Comparison of ENCODE assay signal across 19 mouse cellular contexts in genomic region chr1:165195396-165195960, GRCm38 (mm10). TPM values are rescaled to one million over a fixed set of nuclear protein-coding genes. Genes with fewer than 3 reads are reported as not detected.
A peak's percentile ranks its signal among the peaks of the same experiment; 100 is the strongest.
DNase-seq lines count a peak whose midpoint lies in the region; ATAC-seq and TF ChIP-seq lines count a peak whose summit lies in the region.
"Had no signal": no experiment of that assay in that cellular context is flagged by ENCODE, and none has a peak within 500 bp of the region (broad histone marks: within the 10 kb centered on the region; RNA-seq: fewer than 3 reads in every experiment).

No protein-coding gene starts in this region.

- no peak overlapping the region for H3K9ac ChIP-seq in heart, embryonic 12.5 days
- no peak overlapping the region for H3K9ac ChIP-seq in intestine, embryonic 16.5 days (ENCODE audit: low read depth, low read length)
- H3K9ac ChIP-seq in kidney, embryonic 14.5 days (ENCODE audit: low read depth, low read length): no peak overlapping the region
- no peak overlapping the region for H3K9ac ChIP-seq in hindbrain, embryonic 11.5 days (ENCODE audit: low read depth, low read length)

- H3ac ChIP-seq in myocyte (ENCODE audit: control insufficient read depth, insufficient read length): no peak overlapping the region

- no peak overlapping the region for H3K4me3 ChIP-seq in heart, embryonic 12.5 days
- no peak overlapping the region for H3K4me3 ChIP-seq in intestine, embryonic 16.5 days (ENCODE audit: low read length)
- H3K4me3 ChIP-seq in myocyte: peak overlapping the region; percentile 46
- no peak overlapping the region for H3K4me3 ChIP-seq in kidney, embryonic 14.5 days (ENCODE audit: low read length)
- no peak overlapping the region for H3K4me3 ChIP-seq in hindbrain, embryonic 11.5 days (ENCODE audit: low read depth, low read length)

- H3K36me3 ChIP-seq in heart, embryonic 12.5 days: no peaks in the 10 kb centered on the region
- H3K36me3 ChIP-seq in intestine, embryonic 16.5 days (ENCODE audit: control insufficient read depth, insufficient read depth, low read length): no peaks in the 10 kb centered on the region
- H3K36me3 ChIP-seq in myocyte (ENCODE audit: control insufficient read depth, insufficient read depth): no peaks in the 10 kb centered on the region
- no peaks in the 10 kb centered on the region for H3K36me3 ChIP-seq in kidney, embryonic 14.5 days (ENCODE audit: control insufficient read depth, insufficient read depth, low read length)
- no peaks in the 10 kb centered on the region for H3K36me3 ChIP-seq in hindbrain, embryonic 11.5 days (ENCODE audit: control insufficient read depth, insufficient read depth, low read length)
- H3K36me3 ChIP-seq: limb, embryonic 12.5 days; neural tube, embryonic 13.5 days had no signal

- no peak overlapping the region; the same call in 1 of the 2 replicates for H3K4me2 ChIP-seq in heart, embryonic 12.5 days
- H3K4me2 ChIP-seq in intestine, embryonic 16.5 days (ENCODE audit: low read depth, low read length): no peak overlapping the region
- H3K4me2 ChIP-seq in myocyte (ENCODE audit: low read depth): peak overlapping the region; percentile 91
- no peak overlapping the region for H3K4me2 ChIP-seq in kidney, embryonic 14.5 days (replicated peaks; ENCODE audit: low read depth, low read length)
- no peak overlapping the region for H3K4me2 ChIP-seq in hindbrain, embryonic 11.5 days (replicated peaks; ENCODE audit: low read depth, low read length)

- no peak for ATAC-seq in heart, embryonic 12.5 days (ENCODE audit: insufficient number of reproducible peaks, low FRiP score)
- no peak for ATAC-seq in intestine, embryonic 16.5 days
- no peak for ATAC-seq in kidney, embryonic 14.5 days (ENCODE audit: low FRiP score, low TSS enrichment)
- no peak for ATAC-seq in hindbrain, embryonic 11.5 days (ENCODE audit: low FRiP score)

- no peaks in the 10 kb centered on the region for H3K9me3 ChIP-seq in heart, embryonic 12.5 days (replicated peaks)
- no peaks in the 10 kb centered on the region for H3K9me3 ChIP-seq in intestine, embryonic 16.5 days (ENCODE audit: control insufficient read depth, low read length)
- H3K9me3 ChIP-seq in kidney, embryonic 14.5 days (ENCODE audit: control insufficient read depth, low read length): no peaks in the 10 kb centered on the region
- no peaks in the 10 kb centered on the region for H3K9me3 ChIP-seq in hindbrain, embryonic 11.5 days (ENCODE audit: control insufficient read depth, low read length)
- H3K9me3 ChIP-seq: limb, embryonic 12.5 days; neural tube, embryonic 13.5 days had no signal

- H3K27me3 ChIP-seq in heart, embryonic 12.5 days (replicated peaks): no peaks in the 10 kb centered on the region
- H3K27me3 ChIP-seq in intestine, embryonic 16.5 days (replicated peaks; ENCODE audit: control insufficient read depth, insufficient read depth, low read length): no peaks in the 10 kb centered on the region
- H3K27me3 ChIP-seq in myocyte (ENCODE audit: control insufficient read depth, insufficient read depth, insufficient read length): no peaks in the 10 kb centered on the region
- H3K27me3 ChIP-seq in kidney, embryonic 14.5 days (ENCODE audit: control insufficient read depth, insufficient read depth, low read length): no peaks in the 10 kb centered on the region
- H3K27me3 ChIP-seq in hindbrain, embryonic 11.5 days (ENCODE audit: control insufficient read depth, insufficient read depth, low read length): no peaks in the 10 kb centered on the region; the same call in 1 of the 2 replicates
- H3K27me3 ChIP-seq: limb, embryonic 12.5 days had no signal

- 59% methylated on average over 3 of the region's 3 CpGs for WGBS in heart, embryonic 12.5 days
- WGBS in intestine, embryonic 16.5 days: 70% methylated on average over 3 of the region's 3 CpGs
- 75% methylated on average over 3 of the region's 3 CpGs for WGBS in kidney, embryonic 14.5 days
- WGBS in hindbrain, embryonic 11.5 days: 64% methylated on average over 3 of the region's 3 CpGs

- peaks cover 15% of the 10 kb centered on the region for H3K4me1 ChIP-seq in heart, embryonic 12.5 days (replicated peaks)
- H3K4me1 ChIP-seq in intestine, embryonic 16.5 days (ENCODE audit: control insufficient read depth, insufficient read depth, low read length): peaks cover 18% of the 10 kb centered on the region
- 0 out of 2 replicates have a peak, but pooled peaks cover 5% of the 10 kb centered on the region for H3K4me1 ChIP-seq in kidney, embryonic 14.5 days (ENCODE audit: control insufficient read depth, insufficient read depth, low read length)
- H3K4me1 ChIP-seq in hindbrain, embryonic 11.5 days (replicated peaks; ENCODE audit: control insufficient read depth, insufficient read depth, low read length): 0 out of 2 replicates have a peak, but pooled peaks cover 3% of the 10 kb centered on the region

- no peak overlapping the region for H3K27ac ChIP-seq in heart, embryonic 12.5 days (ENCODE audit: poor library complexity, severe bottlenecking)
- peak overlapping the region; percentile 69 for H3K27ac ChIP-seq in intestine, embryonic 16.5 days (ENCODE audit: low read length)
- H3K27ac ChIP-seq in kidney, embryonic 14.5 days (ENCODE audit: low read depth, low read length): no peak overlapping the region; the same call in 1 of the 2 replicates
- H3K27ac ChIP-seq in hindbrain, embryonic 11.5 days (ENCODE audit: low read depth, low read length): no peak overlapping the region
- H3K27ac ChIP-seq: heart, adult 2 months; limb, embryonic 12.5 days; neural tube, embryonic 13.5 days had no signal

- TF ChIP-seq POLR2A in myocyte (IDR thresholded peaks at IDR 0.05; ENCODE audit: insufficient read length, low read depth): no peak

- DNase-seq in heart, adult 11 months: peak; percentile 82
- peak; percentile 11 to 14 for DNase-seq in B cell, adult 2 months
- no peak for DNase-seq in testis, postnatal 14 days (ENCODE audit: low spot score)
- DNase-seq in hindbrain, embryonic 11.5 days (ENCODE audit: low spot score): no peak
- DNase-seq: adrenal gland, postnatal 10 days; cerebellum, postnatal 10 days; heart, adult 2 months; heart, postnatal 4 days; lung, postnatal 14 days; midbrain, embryonic 14.5 days; right cerebral cortex, postnatal 4 days; thymus, postnatal 4 days had no signal

- H3K79me2 ChIP-seq in myocyte (ENCODE audit: control insufficient read depth, insufficient read depth): peaks cover 11% of the 10 kb centered on the region

TF ChIP-seq in myocyte, 11 proteins besides CTCF, POLR2A, EP300 and RAD21:
- no peak for TF ChIP-seq POLR2AphosphoS2 (IDR thresholded peaks at IDR 0.05; ENCODE audit: insufficient read length, low read depth)
- no peak for TF ChIP-seq TCF12 (IDR thresholded peaks at IDR 0.05; ENCODE audit: insufficient read depth, poor library complexity, severe bottlenecking)
- TF ChIP-seq MAX (IDR thresholded peaks at IDR 0.05; ENCODE audit: low read depth): no peak
- no peak for TF ChIP-seq MYOD1 (IDR thresholded peaks at IDR 0.05; ENCODE audit: control insufficient read depth in 1 of 3, insufficient read length in 2 of 3, low read depth in 2 of 3)
- no peak for TF ChIP-seq MYOG (IDR thresholded peaks at IDR 0.05; ENCODE audit: control insufficient read depth in 1 of 3, insufficient read depth in 1 of 3, insufficient read length in 2 of 3, low read depth in 2 of 3)
- TF ChIP-seq TCF3 (IDR thresholded peaks at IDR 0.05; ENCODE audit: insufficient read length, low read depth): no peak
- no peak for TF ChIP-seq SRF (IDR thresholded peaks at IDR 0.05; ENCODE audit: control insufficient read depth, insufficient read length, low read depth)
- no peak for TF ChIP-seq USF1 (IDR thresholded peaks at IDR 0.05; ENCODE audit: low read depth)
- no peak for TF ChIP-seq CEBPB (IDR thresholded peaks at IDR 0.05; ENCODE audit: insufficient read depth, poor library complexity, severe bottlenecking)

RNA-seq across cellular contexts. Expression of gene Sft2d2, which starts 1.2 kb away (rescaled TPM):
- 30.5 and 31.2 TPM in 2 replicates for polyA plus RNA-seq in heart, embryonic 12.5 days (2016; fragmentation: Nextera tagmentation; extraction: Ambion mirVana)
- 28.6 and 33.3 TPM in 2 replicates for polyA plus RNA-seq in intestine, embryonic 16.5 days (2015; fragmentation: Nextera tagmentation; extraction: Ambion mirVana)
- 19.4 TPM for polyA plus RNA-seq in myocyte (2012; fragmentation: generic; extraction: Trizol)
- 13.9 and 28.7 TPM in 2 replicates for polyA plus RNA-seq in kidney, embryonic 14.5 days (2014; fragmentation: Nextera tagmentation; extraction: Ambion mirVana)
- polyA plus RNA-seq in hindbrain, embryonic 11.5 days (2014; fragmentation: Nextera tagmentation; extraction: Ambion mirVana): 11.1 and 11.8 TPM in 2 replicates

RNA-seq across cellular contexts. Expression of gene Tbx19, which starts 34.9 kb away (rescaled TPM):
- polyA plus RNA-seq in heart, embryonic 12.5 days (2016; fragmentation: Nextera tagmentation; extraction: Ambion mirVana): not detected in 2 replicates
- not detected in 2 replicates for polyA plus RNA-seq in intestine, embryonic 16.5 days (2015; fragmentation: Nextera tagmentation; extraction: Ambion mirVana)
- polyA plus RNA-seq in myocyte (2012; fragmentation: generic; extraction: Trizol): not detected
- polyA plus RNA-seq in kidney, embryonic 14.5 days (2014; fragmentation: Nextera tagmentation; extraction: Ambion mirVana): not detected in 2 replicates
- not detected in 2 replicates for polyA plus RNA-seq in hindbrain, embryonic 11.5 days (2014; fragmentation: Nextera tagmentation; extraction: Ambion mirVana)
- polyA plus RNA-seq: heart, adult 2 months; limb, embryonic 12.5 days; midbrain, embryonic 14.5 days; neural tube, embryonic 13.5 days; stomach, embryonic 14.5 days had no signal

RNA-seq across cellular contexts. Expression of gene Tiprl, which starts 41.3 kb away (rescaled TPM):
- polyA plus RNA-seq in heart, embryonic 12.5 days (2016; fragmentation: Nextera tagmentation; extraction: Ambion mirVana): 89.7 and 92.2 TPM in 2 replicates
- polyA plus RNA-seq in intestine, embryonic 16.5 days (2015; fragmentation: Nextera tagmentation; extraction: Ambion mirVana): 77.9 and 83.9 TPM in 2 replicates
- 35.8 TPM for polyA plus RNA-seq in myocyte (2012; fragmentation: generic; extraction: Trizol)
- polyA plus RNA-seq in kidney, embryonic 14.5 days (2014; fragmentation: Nextera tagmentation; extraction: Ambion mirVana): 94.5 and 103 TPM in 2 replicates
- 111 and 117 TPM in 2 replicates for polyA plus RNA-seq in hindbrain, embryonic 11.5 days (2014; fragmentation: Nextera tagmentation; extraction: Ambion mirVana)

Comparison
In these comparisons a context has a peak if more than half of its experiments do, and no peak if none do; other contexts are left out.
1. DNase-seq: peak in heart, adult 11 months (single experiment) and B cell, adult 2 months (2 of 2); none in testis, postnatal 14 days (single experiment) and hindbrain, embryonic 11.5 days (single experiment).